Mouse (Mus musculus): ENCODE measurements around the gene Adipor2.

GRCm38 (mm10) chr6:119336124-119336523 is 81.4 kb downstream of the Adipor2 start:
- TF ChIP-seq MAFK (IDR thresholded peaks at IDR 0.05; ENCODE audit: insufficient read depth, low read depth, low read length) (no peak), ZNF384 (IDR thresholded peaks at IDR 0.05; ENCODE audit: low read depth, low read length) (no peak)
